Mouse (Mus musculus) liver, postnatal 0 days (tissue): Measurements from ENCODE around the gene Adad1. TPM values are rescaled to one million over a fixed set of nuclear protein-coding genes. Genes with fewer than 3 reads are reported as not detected.

Source experiments
- ATAC-seq: fragments of 200-750 bp; cut with Nextera tagmentation; 2 replicates; pipeline ENCODE4 v1.8.0; 2017; ENCODE audit warnings: mild to moderate bottlenecking, moderate library complexity
- DNase-seq: peaks from one replicate; pipeline ENCODE4 v3.0.0-alpha.2; 2016
- H3K27ac ChIP-seq: fragments of 300-500 bp; sonication (generic); 2 replicates; pipeline ENCODE4 v1.5.1; 2014; ENCODE audit warnings: antibody characterized with exemption, moderate library complexity, mild to moderate bottlenecking, low read depth
- H3K27me3 ChIP-seq: fragments of 300-500 bp; sonication (generic); 2 replicates; pipeline ENCODE4 v1.6.1; 2014; ENCODE audit warnings: low read length, control low read depth, mixed read lengths; ENCODE audit not compliant: insufficient read depth
- H3K36me3 ChIP-seq: fragments of 300-500 bp; sonication (generic); replicated peaks from 2 replicates; pipeline ENCODE4 v1.6.1; 2014; ENCODE audit warnings: mild to moderate bottlenecking, control low read depth, low read length, moderate library complexity, mixed read lengths; ENCODE audit not compliant: insufficient read depth
- H3K4me1 ChIP-seq: fragments of 300-500 bp; sonication (generic); 2 replicates; pipeline ENCODE4 v1.6.1; 2014; ENCODE audit warnings: antibody characterized with exemption, mild to moderate bottlenecking, control low read depth; ENCODE audit not compliant: insufficient read depth
- H3K4me2 ChIP-seq: fragments of 300-500 bp; sonication (generic); 2 replicates; pipeline ENCODE4 v1.6.1; 2014; ENCODE audit warnings: low read depth, mild to moderate bottlenecking, low read length, moderate library complexity, mixed read lengths
- H3K4me3 ChIP-seq: fragments of 300-500 bp; sonication (generic); 2 replicates; pipeline ENCODE4 v1.5.1; 2014; ENCODE audit warnings: low read depth, low read length
- H3K9ac ChIP-seq: fragments of 300-500 bp; sonication (generic); replicated peaks from 2 replicates; pipeline ENCODE4 v1.6.1; 2014; ENCODE audit warnings: mild to moderate bottlenecking, moderate library complexity
- H3K9me3 ChIP-seq: fragments of 300-500 bp; sonication (generic); 2 replicates; pipeline ENCODE4 v1.6.1; 2016; ENCODE audit warnings: mild to moderate bottlenecking, control low read depth, low read length, mixed read lengths
- CTCF ChIP-seq: sonication (generic); IDR thresholded peaks from 2 replicates; pipeline ENCODE4 v1.5.1; 2016; ENCODE audit warnings: antibody characterized with exemption, low read depth
- EP300 ChIP-seq: IDR thresholded peaks from 2 replicates; pipeline ENCODE4 v1.6.1; 2016; ENCODE audit warnings: antibody characterized with exemption, low read depth, mild to moderate bottlenecking
- WGBS: fragments of 180-500 bp; shearing (Covaris S2); extraction: QIAGEN DNeasy Blood & Tissue Kit; methylation state at CpG from one replicate; pipeline ENCODE4 v1.1.7; 2014; ENCODE audit not compliant: insufficient replicate concordance; 5-methylcytosine and 5-hydroxymethylcytosine counted together
- polyA plus RNA-seq: library from polyadenylated mRNA; unstranded; fragments of >200 nt; fragmentation: Nextera tagmentation; extraction: Ambion mirVana; gene quantifications from 2 replicates; pipeline ENCODE4 v1.2.1, GENCODE M21; 2015

Gene Adad1
- polyA plus RNA-seq, 1 experiment from 2014 or later = 0.04 TPM

- Histone ChIP-seq H3K4me1 (0 out of 2 replicates have a peak, but pooled peaks cover 3% of the 10 kb centered on the region), H3K9me3 (no peaks in the 10 kb centered on the region), H3K27me3 (no peaks in the 10 kb centered on the region), H3K4me3 (no peak overlapping the region), H3K27ac (no peak overlapping the region), H3K9ac (no peak overlapping the region), H3K36me3 (no peaks in the 10 kb centered on the region), H3K4me2 (no peak overlapping the region)
- no peak for TF ChIP-seq EP300
- no peak for TF ChIP-seq CTCF
- DNase-seq (no peak), ATAC-seq (no peak)
- WGBS = 69% methylated on average over 6 of the region's 6 CpGs
Measured at GRCm38 (mm10) chr3:37140168-37140906, 77.0 kb downstream of the Adad1 start.

DNA sequence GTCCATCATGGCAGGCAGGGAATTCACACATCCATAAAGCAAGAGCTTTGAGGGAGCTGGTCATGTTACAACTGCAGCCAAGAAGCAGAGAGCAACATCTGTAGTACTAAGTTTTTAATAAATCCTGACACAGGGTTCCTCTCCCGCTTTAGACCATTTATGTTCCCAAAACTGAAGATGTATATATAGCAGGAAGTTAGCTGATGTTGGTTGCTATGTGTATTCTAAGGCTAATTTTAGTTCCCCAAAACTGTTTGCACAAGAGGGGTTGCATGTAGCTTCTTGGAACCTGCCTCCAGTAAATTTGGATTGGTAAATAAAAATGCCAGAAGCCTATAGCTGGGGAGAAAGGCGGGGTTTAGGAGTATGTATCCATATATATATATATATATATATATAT, 78.5 kb downstream of the Adad1 start:
- Histone ChIP-seq H3K36me3 (no peaks in the 10 kb centered on the region), H3K4me2 (no peak overlapping the region), H3K9me3 (no peaks in the 10 kb centered on the region), H3K27ac (no peak overlapping the region), H3K4me1 (0 out of 2 replicates have a peak, but pooled peaks cover 5% of the 10 kb centered on the region), H3K9ac (no peak overlapping the region), H3K4me3 (no peak overlapping the region), H3K27me3 (no peaks in the 10 kb centered on the region)
- TF ChIP-seq CTCF (no peak), EP300 (no peak)
- DNase-seq (no peak), ATAC-seq (no peak)
- WGBS = 54% methylated on average over 2 of the region's 2 CpGs

- ATAC-seq (no peak), DNase-seq (no peak)
- no peak overlapping the region for H3K4me2 ChIP-seq
- H3K27me3 ChIP-seq = no peaks in the 10 kb centered on the region
- no peaks in the 10 kb centered on the region for H3K36me3 ChIP-seq
- 0 out of 2 replicates have a peak, but pooled peaks cover 5% of the 10 kb centered on the region for H3K4me1 ChIP-seq
- WGBS = 28% methylated on average over 1 of the region's 1 CpGs
- H3K9ac ChIP-seq = no peak overlapping the region
- no peak overlapping the region for H3K4me3 ChIP-seq
- H3K9me3 ChIP-seq = no peaks in the 10 kb centered on the region
- no peak overlapping the region for H3K27ac ChIP-seq
- TF ChIP-seq EP300 (no peak), CTCF (no peak)
Measured at GRCm38 (mm10) chr3:37144979-37145378, 81.7 kb downstream of the Adad1 start.

DNA sequence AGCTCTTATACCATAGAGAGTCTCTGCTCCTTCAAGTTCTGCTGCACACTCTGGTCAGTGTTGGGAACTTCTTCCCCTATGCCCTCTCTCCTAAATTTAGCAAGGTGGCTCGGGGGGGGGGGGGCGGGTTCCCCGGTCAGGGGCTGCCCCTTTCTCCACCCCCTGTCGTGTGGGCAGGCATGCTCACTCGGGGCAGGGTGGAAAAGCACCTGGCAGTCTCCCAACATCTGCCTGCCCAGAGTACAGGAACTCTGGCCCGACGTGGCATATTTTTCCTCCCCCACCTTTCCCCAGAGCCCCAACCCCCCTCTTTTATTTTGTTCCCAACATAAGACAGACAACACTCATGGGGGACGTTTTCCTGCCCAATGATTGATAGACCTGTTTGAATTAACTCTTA, 83.1 kb downstream of the Adad1 start:
- H3K4me1 ChIP-seq = 0 out of 2 replicates have a peak, but pooled peaks cover 4% of the 10 kb centered on the region
- ATAC-seq = peak; percentile 47; the same call in 1 of the 2 replicates
- no peaks in the 10 kb centered on the region for H3K36me3 ChIP-seq

DNA sequence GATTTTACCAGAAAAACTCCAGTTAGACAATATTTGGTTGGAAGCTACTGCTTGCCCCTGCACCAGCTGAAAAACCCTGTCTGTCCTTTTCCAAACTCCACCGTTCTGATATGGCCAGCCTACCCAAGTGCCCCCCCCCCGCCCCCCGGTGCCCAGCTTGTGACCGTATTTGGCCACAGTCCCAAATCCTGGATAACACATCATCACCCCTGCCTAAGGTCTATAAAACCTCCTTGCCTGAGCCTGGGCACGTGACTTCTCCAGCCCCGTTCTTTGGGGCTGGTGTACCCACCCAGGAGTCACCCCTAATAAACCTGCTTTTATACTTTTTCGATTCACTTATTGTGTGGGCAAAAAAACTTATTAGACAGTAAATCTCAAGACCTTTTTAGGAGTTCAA, 83.5 kb downstream of the Adad1 start:
- Histone ChIP-seq H3K4me3 (no peak overlapping the region), H3K36me3 (no peaks in the 10 kb centered on the region), H3K27ac (no peak overlapping the region), H3K4me2 (no peak overlapping the region), H3K9me3 (no peaks in the 10 kb centered on the region), H3K4me1 (0 out of 2 replicates have a peak, but pooled peaks cover 2% of the 10 kb centered on the region), H3K27me3 (no peaks in the 10 kb centered on the region), H3K9ac (no peak overlapping the region)
- TF ChIP-seq EP300 = no peak
- TF ChIP-seq CTCF = no peak
- WGBS = 64% methylated on average over 7 of the region's 7 CpGs
- DNase-seq = no peak
- no peak for ATAC-seq

More for the DNA sequence above, 83.1 kb downstream of the Adad1 start:
- no peaks in the 10 kb centered on the region for H3K27me3 ChIP-seq
- WGBS = 9% methylated on average over 7 of the region's 8 CpGs
- peak; percentile 44 for DNase-seq
- no peaks in the 10 kb centered on the region for H3K9me3 ChIP-seq
- no peak overlapping the region for H3K27ac ChIP-seq
- H3K4me3 ChIP-seq = no peak overlapping the region
- TF ChIP-seq CTCF = no peak
- TF ChIP-seq EP300 = no peak
- no peak overlapping the region for H3K9ac ChIP-seq
- no peak overlapping the region for H3K4me2 ChIP-seq

DNA sequence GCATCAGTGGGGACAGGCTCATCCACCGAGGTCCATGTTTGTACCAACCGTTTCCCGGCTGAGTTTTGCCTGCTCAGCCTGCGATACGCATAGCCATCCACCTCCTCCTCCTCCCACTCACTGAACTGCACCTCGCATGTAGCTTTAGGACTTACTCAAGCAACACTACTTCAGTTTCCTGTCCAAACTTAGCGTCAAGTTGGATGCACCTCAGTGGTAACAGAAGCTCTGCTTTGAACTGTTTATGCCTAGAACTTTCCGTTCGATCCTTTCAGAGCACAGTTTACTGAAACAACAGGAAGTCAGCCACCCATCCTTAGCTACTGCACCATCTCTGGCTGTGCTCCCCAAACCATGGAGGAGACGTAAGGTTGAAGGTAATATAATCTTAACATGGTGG, 88.9 kb downstream of the Adad1 start:
- no peaks in the 10 kb centered on the region for H3K36me3 ChIP-seq
- TF ChIP-seq CTCF = no peak
- TF ChIP-seq EP300 = no peak
- H3K27me3 ChIP-seq = no peaks in the 10 kb centered on the region
- DNase-seq (no peak), ATAC-seq (no peak)
- H3K9ac ChIP-seq = no peak overlapping the region
- 62% methylated on average over 10 of the region's 10 CpGs for WGBS
- no peaks in the 10 kb centered on the region for H3K9me3 ChIP-seq
- H3K4me2 ChIP-seq = no peak overlapping the region
- 0 out of 2 replicates have a peak, but pooled peaks cover 2% of the 10 kb centered on the region for H3K4me1 ChIP-seq
- H3K27ac ChIP-seq = no peak overlapping the region
- no peak overlapping the region for H3K4me3 ChIP-seq
